Mouse (Mus musculus) forebrain, embryonic 14.5 days (tissue): ENCODE results near the gene B3gnt2. TPM values are rescaled to one million over a fixed set of nuclear protein-coding genes. Genes with fewer than 3 reads are reported as not detected.

ENCODE experiments used
- ATAC-seq: fragments of 200-750 bp; cut with Nextera tagmentation; 2 replicates; pipeline ENCODE4 v1.8.0; 2017; ENCODE audit warnings: mild to moderate bottlenecking, moderate library complexity
- DNase-seq: peaks from one replicate; pipeline ENCODE4 v3.0.0-alpha.2; 2015; ENCODE audit warnings: low spot score
- H3K27ac ChIP-seq: fragments of 300-500 bp; sonication (generic); 2 replicates; pipeline ENCODE4 v1.5.1; 2014; ENCODE audit warnings: low read depth, mild to moderate bottlenecking, control low read depth, low read length, moderate library complexity
- H3K27me3 ChIP-seq: fragments of 300-500 bp; sonication (generic); replicated peaks from 2 replicates; pipeline ENCODE4 v1.6.1; 2014; ENCODE audit warnings: low read length, control low read depth, mixed read lengths; ENCODE audit not compliant: control insufficient read depth, insufficient read depth
- H3K36me3 ChIP-seq: fragments of 300-500 bp; sonication (generic); 2 replicates; pipeline ENCODE4 v1.6.1; 2014; ENCODE audit warnings: low read length, control low read depth; ENCODE audit not compliant: control insufficient read depth, insufficient read depth
- H3K4me1 ChIP-seq: fragments of 300-500 bp; sonication (generic); 2 replicates; pipeline ENCODE4 v1.6.1; 2014; ENCODE audit warnings: antibody characterized with exemption, low read length, control low read depth; ENCODE audit not compliant: control insufficient read depth, insufficient read depth
- H3K4me2 ChIP-seq: fragments of 300-500 bp; sonication (generic); 2 replicates; pipeline ENCODE4 v1.6.1; 2014; ENCODE audit warnings: mild to moderate bottlenecking, control low read depth, low read length
- H3K4me3 ChIP-seq: fragments of 300-500 bp; sonication (generic); 2 replicates; pipeline ENCODE4 v1.5.1; 2014; ENCODE audit warnings: low read depth, low read length, control low read depth
- H3K9ac ChIP-seq: fragments of 300-500 bp; sonication (generic); 2 replicates; pipeline ENCODE4 v1.6.1; 2014; ENCODE audit warnings: mild to moderate bottlenecking, low read length, control low read depth, moderate library complexity
- H3K9me3 ChIP-seq: fragments of 300-500 bp; sonication (generic); replicated peaks from 2 replicates; pipeline ENCODE4 v1.6.1; 2016; ENCODE audit warnings: low read length, control low read depth, mixed read lengths; ENCODE audit not compliant: control insufficient read depth
- WGBS: fragments of 180-500 bp; shearing (Covaris S2); extraction: QIAGEN DNeasy Blood & Tissue Kit; methylation state at CpG from one replicate; pipeline ENCODE4 v1.1.7; 2014; 5-methylcytosine and 5-hydroxymethylcytosine counted together
- polyA plus RNA-seq: library from polyadenylated mRNA; unstranded; fragments of >200 nt; fragmentation: Nextera tagmentation; extraction: Ambion mirVana; gene quantifications from 2 replicates; pipeline ENCODE4 v1.2.1, GENCODE M21; 2014

Gene B3gnt2
- polyA plus RNA-seq, 1 experiment from 2014 or later, result 2.3 TPM

GRCm38 (mm10) chr11:22846960-22847731, 13.6 kb downstream of the B3gnt2 start:
- WGBS, result 80% methylated on average over 8 of the region's 8 CpGs
- Histone ChIP-seq H3K36me3 (no peaks in the 10 kb centered on the region), H3K9me3 (no peaks in the 10 kb centered on the region), H3K4me1 (no peaks in the 10 kb centered on the region), H3K4me2 (no peak overlapping the region), H3K4me3 (no peak overlapping the region), H3K9ac (no peak overlapping the region), H3K27ac (no peak overlapping the region), H3K27me3 (no peaks in the 10 kb centered on the region)
- ATAC-seq (no peak), DNase-seq (no peak)

- no peak for ATAC-seq
- WGBS, result 43% methylated on average over 6 of the region's 6 CpGs
These were observed 14.5 kb downstream of the B3gnt2 start for GRCm38 (mm10) chr11:22846093-22846835.

GRCm38 (mm10) chr11:22844754-22845718, 15.7 kb downstream of the B3gnt2 start:
- Histone ChIP-seq H3K27me3 (no peaks in the 10 kb centered on the region), H3K9ac (no peak overlapping the region), H3K4me3 (no peak overlapping the region), H3K9me3 (no peaks in the 10 kb centered on the region), H3K4me2 (no peak overlapping the region), H3K4me1 (no peaks in the 10 kb centered on the region), H3K36me3 (no peaks in the 10 kb centered on the region), H3K27ac (no peak overlapping the region)
- DNase-seq, result no peak
- ATAC-seq, result no peak
- WGBS, result 92% methylated on average over 4 of the region's 4 CpGs

More at GRCm38 (mm10) chr11:22846093-22846835, 14.5 kb downstream of the B3gnt2 start:
- no peak overlapping the region for H3K27ac ChIP-seq
- H3K4me3 ChIP-seq, result no peak overlapping the region
- no peak overlapping the region for H3K4me2 ChIP-seq
- no peak overlapping the region for H3K9ac ChIP-seq
- H3K9me3 ChIP-seq, result no peaks in the 10 kb centered on the region
- H3K27me3 ChIP-seq, result no peaks in the 10 kb centered on the region
- no peaks in the 10 kb centered on the region for H3K4me1 ChIP-seq
- DNase-seq, result no peak
- no peaks in the 10 kb centered on the region for H3K36me3 ChIP-seq

GRCm38 (mm10) chr11:22839456-22839855, 21.3 kb downstream of the B3gnt2 start:
- no peak overlapping the region for H3K9ac ChIP-seq
- DNase-seq, result no peak
- H3K4me1 ChIP-seq, result no peaks in the 10 kb centered on the region
- no peak overlapping the region for H3K4me3 ChIP-seq
- no peaks in the 10 kb centered on the region for H3K36me3 ChIP-seq
- no peak for ATAC-seq
- H3K27me3 ChIP-seq, result no peaks in the 10 kb centered on the region
- WGBS, result 60% methylated on average over 3 of the region's 3 CpGs
- H3K27ac ChIP-seq, result no peak overlapping the region
- H3K4me2 ChIP-seq, result no peak overlapping the region
- H3K9me3 ChIP-seq, result no peaks in the 10 kb centered on the region

- Histone ChIP-seq H3K4me2 (no peak overlapping the region), H3K9ac (no peak overlapping the region), H3K36me3 (no peaks in the 10 kb centered on the region), H3K4me3 (no peak overlapping the region), H3K27me3 (no peaks in the 10 kb centered on the region), H3K4me1 (no peaks in the 10 kb centered on the region), H3K27ac (no peak overlapping the region), H3K9me3 (no peaks in the 10 kb centered on the region)
- WGBS, result 81% methylated on average over 1 of the region's 1 CpGs
- DNase-seq, result no peak
- ATAC-seq, result no peak
These were observed 22.4 kb downstream of the B3gnt2 start for GRCm38 (mm10) chr11:22838361-22838760.

- no peaks in the 10 kb centered on the region for H3K4me1 ChIP-seq
- no peaks in the 10 kb centered on the region for H3K27me3 ChIP-seq
- no peak overlapping the region for H3K4me2 ChIP-seq
- H3K9me3 ChIP-seq, result no peaks in the 10 kb centered on the region
- no peak overlapping the region for H3K9ac ChIP-seq
- no peak overlapping the region for H3K27ac ChIP-seq
- DNase-seq, result no peak
- no peaks in the 10 kb centered on the region for H3K36me3 ChIP-seq
- no peak for ATAC-seq
- 95% methylated on average over 10 of the region's 10 CpGs for WGBS
- H3K4me3 ChIP-seq, result no peak overlapping the region
These were observed 24.5 kb downstream of the B3gnt2 start for GRCm38 (mm10) chr11:22836269-22836668.

- no peaks in the 10 kb centered on the region for H3K4me1 ChIP-seq
- no peak for DNase-seq
- H3K36me3 ChIP-seq, result no peaks in the 10 kb centered on the region
- no peak overlapping the region for H3K9ac ChIP-seq
- no peak for ATAC-seq
- no peaks in the 10 kb centered on the region for H3K9me3 ChIP-seq
- H3K4me3 ChIP-seq, result no peak overlapping the region
- no peaks in the 10 kb centered on the region for H3K27me3 ChIP-seq
- no peak overlapping the region for H3K4me2 ChIP-seq
- no peak overlapping the region for H3K27ac ChIP-seq
- WGBS, result 88% methylated on average over 4 of the region's 4 CpGs
These were observed 28.2 kb downstream of the B3gnt2 start for GRCm38 (mm10) chr11:22832600-22832999.

- H3K4me3 ChIP-seq, result no peak overlapping the region
- no peaks in the 10 kb centered on the region for H3K4me1 ChIP-seq
- no peak overlapping the region for H3K9ac ChIP-seq
- 92% methylated on average over 11 of the region's 11 CpGs for WGBS
- H3K9me3 ChIP-seq, result no peaks in the 10 kb centered on the region
- ATAC-seq, result no peak
- H3K36me3 ChIP-seq, result no peaks in the 10 kb centered on the region
- no peak overlapping the region for H3K4me2 ChIP-seq
- DNase-seq, result no peak
- H3K27ac ChIP-seq, result no peak overlapping the region
- H3K27me3 ChIP-seq, result no peaks in the 10 kb centered on the region
These were observed 28.8 kb downstream of the B3gnt2 start for GRCm38 (mm10) chr11:22831916-22832315.
